Mouse (Mus musculus): ENCODE measurements at regions not wholly inside any gene's neighbourhood (a gene's known extent, or its start where the extent isn't known, plus 50 kb on each side); places are given as distances from the start of the nearest gene placed in this dataset.

- Histone ChIP-seq H3K4me1 (ENCODE audit: control insufficient read depth, insufficient read depth, low read length) (peaks cover 10% of the 10 kb centered on the region), H3K4me3 (ENCODE audit: insufficient read depth, low read length) (no peak overlapping the region), H3K27ac (ENCODE audit: insufficient read depth, low read length) (no peak overlapping the region)
- TF ChIP-seq CTCF (IDR thresholded peaks at IDR 0.05; ENCODE audit: extremely low read depth, insufficient read depth, low read length), result no peak
- TF ChIP-seq POLR2A (IDR thresholded peaks at IDR 0.05; ENCODE audit: extremely low read depth, insufficient read depth, low read length), result no peak
Measured at GRCm38 (mm10) chr3:27769438-27769837, 58.3 kb upstream of the Fndc3b start.

- no peak overlapping the region for H3K27ac ChIP-seq (ENCODE audit: insufficient read depth, low read length)
- H3K4me3 ChIP-seq (ENCODE audit: insufficient read depth, low read length), result no peak overlapping the region
- TF ChIP-seq POLR2A (IDR thresholded peaks at IDR 0.05; ENCODE audit: extremely low read depth, insufficient read depth, low read length) (no peak), CTCF (IDR thresholded peaks at IDR 0.05; ENCODE audit: extremely low read depth, insufficient read depth, low read length) (no peak)
- peaks cover 12% of the 10 kb centered on the region for H3K4me1 ChIP-seq (ENCODE audit: control insufficient read depth, insufficient read depth, low read length)
Measured at GRCm38 (mm10) chr3:27767188-27767587, 56.1 kb upstream of the Fndc3b start.

- Histone ChIP-seq H3K4me3 (ENCODE audit: insufficient read depth, low read length) (no peak overlapping the region), H3K4me1 (ENCODE audit: control insufficient read depth, insufficient read depth, low read length) (peaks cover 12% of the 10 kb centered on the region), H3K27ac (ENCODE audit: insufficient read depth, low read length) (no peak overlapping the region)
- no peak for TF ChIP-seq POLR2A (IDR thresholded peaks at IDR 0.05; ENCODE audit: extremely low read depth, insufficient read depth, low read length)
- no peak for TF ChIP-seq CTCF (IDR thresholded peaks at IDR 0.05; ENCODE audit: extremely low read depth, insufficient read depth, low read length)
Measured at GRCm38 (mm10) chr3:27766421-27766820, 55.3 kb upstream of the Fndc3b start.

- Histone ChIP-seq H3K4me3 (ENCODE audit: insufficient read depth, low read length) (no peak overlapping the region), H3K4me1 (ENCODE audit: control insufficient read depth, insufficient read depth, low read length) (peaks cover 12% of the 10 kb centered on the region), H3K27ac (ENCODE audit: insufficient read depth, low read length) (no peak overlapping the region)
- TF ChIP-seq CTCF (IDR thresholded peaks at IDR 0.05; ENCODE audit: extremely low read depth, insufficient read depth, low read length) (no peak), POLR2A (IDR thresholded peaks at IDR 0.05; ENCODE audit: extremely low read depth, insufficient read depth, low read length) (no peak)
Measured at GRCm38 (mm10) chr3:27765929-27766328, 54.8 kb upstream of the Fndc3b start.

GRCm38 (mm10) chr3:27764556-27764955 lies 53.4 kb upstream of the Fndc3b start:
- Histone ChIP-seq H3K27ac (ENCODE audit: insufficient read depth, low read length) (0 out of 2 replicates have a peak overlapping the region, but pooled peaks have one; percentile 63), H3K4me1 (ENCODE audit: control insufficient read depth, insufficient read depth, low read length) (peaks cover 12% of the 10 kb centered on the region), H3K4me3 (ENCODE audit: insufficient read depth, low read length) (no peak overlapping the region)
- TF ChIP-seq POLR2A (IDR thresholded peaks at IDR 0.05; ENCODE audit: extremely low read depth, insufficient read depth, low read length) (no peak), CTCF (IDR thresholded peaks at IDR 0.05; ENCODE audit: extremely low read depth, insufficient read depth, low read length) (no peak)

- Histone ChIP-seq H3K4me1 (ENCODE audit: control insufficient read depth, insufficient read depth, low read length) (peaks cover 8% of the 10 kb centered on the region), H3K4me3 (ENCODE audit: insufficient read depth, low read length) (no peak overlapping the region), H3K27ac (ENCODE audit: insufficient read depth, low read length) (no peak overlapping the region)
- TF ChIP-seq POLR2A (IDR thresholded peaks at IDR 0.05; ENCODE audit: extremely low read depth, insufficient read depth, low read length) (no peak), CTCF (IDR thresholded peaks at IDR 0.05; ENCODE audit: extremely low read depth, insufficient read depth, low read length) (no peak)
Measured at GRCm38 (mm10) chr3:27761031-27761430, 49.9 kb upstream of the Fndc3b start.

All from cortical plate, adult 2 months (tissue).